Mouse (Mus musculus): ENCODE measurements around the gene Bcl2l12.

Gene Bcl2l12

DNA sequence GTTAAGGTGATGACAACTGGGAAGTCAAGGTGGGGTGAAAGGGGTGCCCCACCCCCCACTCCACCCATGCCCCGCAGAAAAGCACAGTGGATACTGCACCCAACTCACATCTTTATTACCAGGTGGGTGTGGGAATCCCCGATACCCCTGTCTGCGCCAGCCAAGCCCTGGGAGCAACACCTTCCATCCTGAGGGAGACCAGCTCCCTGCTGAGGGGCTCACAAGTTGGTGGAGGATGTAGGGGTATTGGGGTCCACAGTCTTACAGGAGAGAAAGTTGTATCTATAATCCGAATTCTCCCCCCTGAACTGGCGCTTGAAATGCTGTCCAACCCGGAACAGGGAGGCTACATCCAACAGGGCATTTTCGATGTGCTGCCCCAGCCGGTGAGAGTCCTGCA, 39.2 kb downstream of the Bcl2l12 start:
- DNase-seq (ENCODE audit: extremely low read depth, low read depth): no peak

DNA sequence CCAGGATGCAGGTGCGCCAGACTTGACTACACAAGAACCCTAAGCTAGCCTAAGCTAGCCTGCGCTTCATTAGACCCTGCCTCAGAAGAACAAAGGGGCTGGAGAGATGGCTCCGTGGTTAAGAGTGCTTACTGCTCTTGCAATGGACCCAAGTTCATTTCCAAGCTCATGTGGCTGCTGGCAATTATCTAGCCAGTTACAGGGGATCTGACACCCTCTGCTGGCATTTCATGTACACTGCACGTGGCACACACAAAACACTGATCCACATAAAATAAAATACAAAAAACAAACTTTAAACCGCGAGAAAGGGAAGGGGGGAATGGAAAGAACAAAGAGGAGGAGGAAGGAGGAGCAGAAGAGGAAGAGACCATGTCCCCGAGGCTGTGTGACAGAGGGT, 40.3 kb downstream of the Bcl2l12 start:
- peak; percentile 46 for DNase-seq (ENCODE audit: extremely low read depth, low read depth)

DNA sequence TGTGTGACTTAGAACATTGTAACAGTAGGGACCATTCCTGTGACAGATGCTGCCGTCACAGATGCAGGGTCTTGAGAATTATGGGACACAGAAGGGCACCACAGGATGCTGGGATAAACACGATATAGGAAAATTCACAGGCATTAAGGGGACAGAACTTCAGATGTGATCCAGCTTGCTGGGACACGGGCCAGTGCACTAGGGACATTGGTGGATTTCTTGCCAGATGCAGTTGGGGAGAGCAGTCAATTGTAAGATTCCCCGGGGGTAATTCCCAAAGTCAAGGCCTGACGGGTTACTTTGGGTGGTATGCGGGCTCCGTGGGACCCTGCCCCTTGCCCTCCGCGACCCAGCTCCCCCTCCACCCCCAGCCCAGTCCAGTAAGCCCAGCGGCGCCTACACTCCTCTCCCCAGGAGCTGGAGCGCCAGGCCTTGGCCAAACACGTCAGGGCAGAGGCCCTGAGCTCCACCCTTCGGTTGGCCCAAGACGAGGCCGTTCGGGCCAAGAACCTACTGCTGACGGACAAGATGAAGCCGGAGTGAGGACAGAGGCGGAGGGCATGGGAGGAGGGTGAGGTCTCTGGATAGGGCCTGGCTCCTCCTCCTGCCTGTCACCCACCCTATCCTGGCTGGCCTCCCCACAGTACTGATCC, 41.2 kb downstream of the Bcl2l12 start:
- no peak for DNase-seq (ENCODE audit: extremely low read depth, low read depth)

DNA sequence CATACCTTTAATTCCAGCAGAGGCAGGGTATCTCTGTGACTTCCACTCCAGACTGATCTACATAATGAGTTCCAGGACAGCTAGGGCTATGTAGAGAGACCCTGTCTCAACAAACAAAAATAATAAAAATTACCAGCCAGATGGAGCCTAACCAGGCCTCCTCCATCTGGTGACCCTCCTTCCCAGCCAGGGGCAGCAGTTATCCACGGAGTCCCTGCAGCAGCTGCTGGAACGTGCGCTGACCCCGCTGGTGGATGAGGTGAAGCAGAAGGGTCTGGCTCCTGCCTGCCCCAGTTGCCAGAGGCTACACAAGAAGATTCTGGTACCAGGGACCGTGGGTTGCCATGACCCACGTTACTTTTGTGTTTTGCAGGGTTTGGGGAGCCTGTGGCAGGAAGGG, 42.2 kb downstream of the Bcl2l12 start:
- DNase-seq (ENCODE audit: extremely low read depth, low read depth): no peak

DNA sequence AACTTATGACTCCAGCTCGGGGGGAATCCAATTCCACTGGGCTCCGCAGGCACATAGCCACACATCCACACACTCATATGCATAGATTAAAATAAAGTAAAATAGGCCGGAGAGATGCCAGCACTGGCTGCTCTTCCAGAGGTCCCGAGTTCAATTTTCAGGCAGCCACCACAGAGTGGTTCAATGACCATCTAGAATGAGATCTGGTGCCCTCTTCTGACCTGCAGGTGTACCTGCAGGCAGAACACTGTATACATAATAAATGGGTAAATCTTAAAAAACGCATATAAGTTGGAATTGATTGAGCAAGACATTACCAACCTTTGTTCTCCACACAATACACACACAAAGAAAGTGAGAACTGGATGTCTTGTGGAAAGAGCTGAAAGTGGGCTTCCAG, 42.9 kb downstream of the Bcl2l12 start:
- no peak for DNase-seq (ENCODE audit: extremely low read depth, low read depth)

DNA sequence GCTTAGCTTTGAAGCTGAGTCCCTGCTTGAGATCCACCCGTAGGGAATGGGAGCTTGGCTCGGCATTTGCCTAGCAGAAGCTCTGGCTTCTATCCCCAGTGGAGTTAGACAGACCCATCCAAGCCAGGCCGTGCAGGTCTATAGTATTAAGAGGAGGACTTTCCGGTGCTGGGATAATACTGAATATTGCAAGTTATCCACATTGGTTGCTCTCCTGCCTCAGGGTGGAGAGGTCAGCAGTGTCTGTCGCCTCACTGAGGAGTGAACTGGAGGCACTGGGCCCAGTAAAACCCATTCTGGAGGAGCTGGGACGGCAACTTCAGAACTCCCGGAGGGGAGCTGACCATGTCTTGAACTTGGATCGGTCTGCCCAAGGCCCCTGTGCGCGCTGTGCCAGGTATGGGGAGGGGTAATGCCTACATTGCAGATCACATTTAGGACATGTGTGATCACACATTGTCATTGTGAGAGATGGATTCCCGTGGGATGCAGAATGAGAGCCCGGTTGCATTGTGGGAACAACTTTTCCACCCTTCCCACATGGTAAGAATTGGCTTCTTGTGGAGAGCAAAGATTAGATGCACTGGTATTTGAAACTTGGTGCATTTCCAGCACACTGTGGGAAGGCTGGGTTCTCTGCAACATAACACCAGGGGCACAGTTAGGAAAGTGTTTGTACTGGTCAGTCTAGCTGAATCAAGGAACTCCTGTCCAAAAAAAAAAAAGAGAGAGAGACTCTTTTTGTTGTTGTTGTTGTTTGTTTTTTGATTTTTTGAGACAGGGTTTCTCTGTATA, 44.2 kb downstream of the Bcl2l12 start:
- DNase-seq (ENCODE audit: extremely low read depth, low read depth): no peak

DNA sequence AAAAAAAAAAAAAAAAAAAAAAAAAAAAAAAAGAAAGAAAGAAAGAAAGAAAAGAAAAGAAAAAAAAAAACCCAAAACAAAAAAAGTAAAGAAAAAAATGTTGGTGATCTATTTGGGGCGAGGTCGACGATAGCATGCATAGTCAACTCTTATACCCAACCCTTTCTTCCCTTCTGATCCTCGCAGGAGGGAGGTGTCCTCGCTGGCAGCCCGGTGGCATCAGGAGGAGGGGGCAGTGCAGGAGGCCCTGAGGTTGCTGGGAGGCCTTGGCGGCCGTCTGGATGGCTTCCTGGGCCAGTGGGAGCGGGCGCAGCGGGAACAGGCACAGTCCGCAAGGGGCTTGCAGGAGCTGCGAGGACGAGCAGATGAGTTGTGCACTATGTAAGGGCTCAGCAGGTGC, 45.0 kb downstream of the Bcl2l12 start:
- no peak for DNase-seq (ENCODE audit: extremely low read depth, low read depth)

DNA sequence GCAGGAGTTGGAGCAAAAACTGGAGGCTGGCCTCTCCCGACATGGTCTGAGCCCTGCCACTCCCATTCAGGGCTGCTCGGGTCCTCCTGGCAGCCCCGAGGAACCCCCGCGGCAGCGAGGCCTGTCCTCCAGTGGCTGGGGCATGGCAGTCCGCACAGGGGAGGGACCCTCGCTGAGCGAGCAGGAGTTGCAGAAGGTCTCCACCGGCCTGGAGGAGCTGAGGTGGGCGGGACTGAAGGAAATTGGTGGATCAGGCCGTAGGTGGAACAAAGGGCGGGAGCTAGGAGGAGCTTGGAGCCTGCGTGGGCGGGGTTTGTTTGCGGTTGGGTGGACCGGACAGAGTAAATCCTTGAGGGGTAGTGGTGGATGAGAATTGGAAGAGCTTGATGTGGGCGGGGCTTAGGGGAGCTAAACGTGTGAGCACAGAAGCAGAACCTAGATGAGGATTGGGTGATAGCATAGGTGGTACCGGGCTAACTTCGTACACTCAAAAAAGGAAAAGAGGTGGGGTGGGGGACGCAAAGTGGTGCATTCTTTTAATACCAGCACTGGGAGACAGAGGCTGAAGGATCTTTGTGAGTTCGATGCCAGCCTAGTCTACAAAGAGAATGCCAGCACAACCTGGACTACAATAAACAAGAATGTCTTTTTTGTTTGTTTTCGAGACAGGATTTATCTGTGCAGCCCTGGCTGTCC, 45.8 kb downstream of the Bcl2l12 start:
- DNase-seq (ENCODE audit: extremely low read depth, low read depth): peak; percentile 94

DNA sequence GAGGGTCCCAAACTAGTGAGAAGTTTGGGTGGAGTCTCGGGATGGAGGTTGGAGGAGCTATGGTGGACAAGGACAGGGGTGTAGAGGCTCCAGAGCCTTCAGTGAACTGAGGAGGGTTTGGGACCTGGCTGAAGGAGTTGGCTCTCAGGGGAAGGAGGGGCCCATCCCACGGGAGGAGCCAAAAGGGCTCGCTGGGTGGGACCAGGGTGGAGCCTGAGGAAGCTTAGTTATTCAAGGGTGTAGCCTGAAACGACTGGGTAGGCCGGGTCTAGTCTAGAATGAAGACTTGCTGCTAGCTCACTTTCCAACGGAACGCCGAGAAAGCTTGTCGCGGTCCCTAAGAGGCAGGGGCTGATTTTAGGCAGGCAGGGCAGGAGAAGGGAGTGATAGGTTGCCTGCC, 46.6 kb downstream of the Bcl2l12 start:
- peak; percentile 72 for DNase-seq (ENCODE audit: extremely low read depth, low read depth)

DNA sequence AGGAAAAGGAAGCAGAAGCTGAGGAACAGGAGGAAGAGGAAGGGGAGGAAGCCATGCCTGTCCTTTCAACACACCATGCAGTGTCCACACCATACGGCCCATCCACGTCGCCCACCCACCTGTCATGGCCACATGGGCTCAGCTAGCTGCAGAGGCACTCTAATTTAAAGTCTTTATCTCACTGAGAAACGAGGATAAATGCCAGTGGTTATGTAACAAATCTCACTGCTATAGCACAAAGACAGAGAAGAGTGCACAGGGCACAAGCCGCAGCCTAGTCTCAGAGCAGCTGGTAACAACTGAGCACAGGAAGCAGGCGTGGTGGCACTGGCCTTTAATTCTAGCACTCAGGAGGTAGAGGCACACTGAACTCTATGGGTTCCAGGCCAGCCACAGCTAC, 48.6 kb downstream of the Bcl2l12 start:
- DNase-seq (ENCODE audit: extremely low read depth, low read depth): no peak

DNA sequence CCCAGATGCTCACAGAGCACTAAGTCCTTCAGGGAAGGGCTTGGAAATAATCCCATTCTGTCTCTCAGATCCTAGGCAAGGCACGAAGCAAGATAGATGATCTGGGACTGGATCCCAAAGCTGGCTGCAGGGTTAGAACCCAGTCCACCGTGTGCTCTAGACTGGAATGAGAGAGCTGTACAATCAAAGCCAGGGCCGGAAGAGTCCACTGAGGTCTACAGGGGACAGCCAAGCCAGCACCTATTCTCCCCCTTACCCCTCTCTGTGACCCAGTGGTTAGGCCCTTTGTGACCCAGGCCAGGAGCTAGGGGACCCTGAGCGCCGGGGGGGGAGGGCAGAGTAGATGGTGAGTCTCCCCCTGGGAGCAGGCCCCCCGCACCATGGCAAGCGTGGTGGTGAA, 55.6 kb downstream of the Bcl2l12 start, which contains the start of gene Tsks:
TSS of gene Tsks (plus strand) at position 301 of the 400 bp plus-strand sequence.
- DNase-seq (ENCODE audit: extremely low read depth, low read depth): no peak
